Mouse (Mus musculus): ENCODE data around the gene Gm12216.
A peak's percentile ranks its signal among the peaks of the same experiment; 100 is the strongest.

DNA sequence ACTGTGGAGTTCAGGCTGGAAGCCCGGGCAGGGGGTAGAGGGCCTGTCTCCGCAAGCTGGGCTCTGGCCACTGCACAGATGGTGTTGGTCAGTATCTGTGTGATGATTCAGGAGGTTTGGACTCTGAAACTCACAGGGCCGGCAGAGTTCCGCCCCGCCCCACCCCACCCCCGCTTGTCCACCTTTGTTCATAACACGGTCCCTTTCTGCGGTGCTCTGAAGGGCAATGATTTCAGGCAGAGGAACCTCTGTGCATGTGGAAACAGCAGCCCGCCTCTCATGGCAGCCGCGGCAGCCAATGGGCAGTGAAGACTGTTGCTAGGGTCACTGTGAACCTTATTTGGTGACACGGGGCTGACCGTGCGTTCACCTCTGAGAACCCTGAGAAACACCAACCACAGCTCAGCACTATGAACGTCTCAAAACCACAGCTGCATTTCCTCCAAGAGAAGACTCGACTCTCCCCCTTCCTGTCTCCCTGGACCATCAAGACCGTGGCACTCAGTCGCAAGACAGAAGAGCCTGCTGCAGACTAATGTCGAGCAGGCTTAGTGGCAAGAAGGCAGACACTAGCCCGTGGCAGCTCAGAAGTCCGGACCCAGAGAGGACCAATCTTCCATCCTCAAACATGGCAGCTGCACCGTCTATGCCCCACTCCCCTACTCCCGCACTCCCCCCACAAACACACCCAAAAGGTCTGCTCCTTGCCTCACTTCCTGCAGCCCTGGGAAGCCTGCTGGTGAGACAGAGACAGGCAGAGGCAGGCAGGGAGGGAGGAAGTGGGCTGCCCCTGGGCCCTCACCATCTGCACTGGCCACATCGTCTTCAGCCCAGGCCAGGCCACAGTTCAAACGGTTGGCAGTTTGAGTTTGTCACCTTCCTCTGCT is 64.1 kb downstream of the Gm12216 start:
- no peak for TF ChIP-seq CTCF (IDR thresholded peaks at IDR 0.05; ENCODE audit: low read depth, low read length)
- TF ChIP-seq POLR2A (IDR thresholded peaks at IDR 0.05; ENCODE audit: insufficient read depth, low read length), result no peak
- peak; percentile 46; the same call in 1 of the 2 replicates for TF ChIP-seq EP300 (IDR thresholded peaks at IDR 0.05; ENCODE audit: insufficient read depth, low read depth, low read length)
